Mouse (Mus musculus) ovary, postnatal 14 days (tissue): ENCODE measurements around the gene Cercam.
"Not testable (repeated sequence)": the region's sequence is repeated elsewhere in the genome, so short reads cannot be mapped to it uniquely, and the experiment has no call there.

ENCODE experiments used
- DNase-seq: peaks from one replicate; pipeline ENCODE4 v3.0.0; 2022; ENCODE audit warnings: low spot score

The Cercam gene

DNA sequence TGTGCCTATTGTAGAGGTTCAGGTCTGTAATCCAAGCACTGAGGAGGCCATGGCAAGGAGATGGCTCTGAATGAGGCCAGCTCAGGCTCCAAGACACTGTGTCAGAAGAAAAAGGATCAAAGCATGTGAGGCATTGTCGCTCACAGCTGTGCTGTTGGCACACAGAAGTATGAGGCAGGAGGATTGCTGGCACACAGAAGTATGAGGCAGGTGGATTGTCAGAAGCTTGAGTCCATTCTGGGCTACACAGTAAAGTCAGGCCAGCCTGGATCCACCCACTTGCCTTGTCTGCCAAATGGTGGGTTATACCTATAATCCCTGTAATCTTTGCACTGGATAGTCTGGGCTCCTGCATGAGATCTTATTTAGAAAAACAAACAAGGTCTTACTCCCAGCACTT, 29.1 kb downstream of the Cercam start:
- no peak for DNase-seq

DNA sequence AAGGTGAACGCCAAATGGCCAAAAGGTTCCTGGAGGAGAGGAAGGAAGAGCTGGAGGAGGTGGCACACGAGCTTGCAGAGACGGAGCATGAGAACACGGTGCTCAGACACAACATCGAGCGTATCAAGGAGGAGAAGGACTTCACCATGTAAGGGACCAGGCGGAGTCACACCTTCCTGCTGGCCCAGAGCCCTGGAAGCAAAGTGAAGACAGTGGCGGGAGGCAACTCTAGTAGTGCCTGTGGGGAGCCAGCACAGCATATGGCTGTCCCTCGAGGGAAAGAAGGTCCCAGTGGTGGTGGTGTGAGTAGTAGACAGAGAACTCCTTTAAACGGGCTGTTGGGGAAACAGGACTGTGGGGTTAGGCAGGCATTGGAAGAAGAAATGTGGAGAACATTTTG, 33.2 kb downstream of the Cercam start:
- no peak for DNase-seq

DNA sequence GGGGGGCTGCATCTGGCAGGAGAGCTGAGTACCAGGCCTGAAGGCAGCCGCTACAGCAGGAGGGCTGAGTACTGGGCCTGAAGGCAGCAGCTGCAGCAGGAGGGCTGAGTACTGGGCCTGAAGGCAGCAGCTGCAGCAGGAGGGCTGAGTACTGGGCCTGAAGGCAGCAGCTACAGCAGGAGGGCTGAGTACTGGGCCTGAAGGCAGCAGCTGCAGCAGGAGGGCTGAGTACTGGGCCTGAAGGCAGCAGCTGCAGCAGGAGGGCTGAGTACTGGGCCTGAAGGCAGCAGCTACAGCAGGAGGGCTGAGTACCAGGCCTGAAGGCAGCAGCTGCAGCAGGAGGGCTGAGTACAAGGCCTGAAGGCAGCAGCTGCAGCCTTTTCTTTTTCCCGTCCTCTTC, 39.2 kb downstream of the Cercam start:
- DNase-seq: not testable (repeated sequence)

DNA sequence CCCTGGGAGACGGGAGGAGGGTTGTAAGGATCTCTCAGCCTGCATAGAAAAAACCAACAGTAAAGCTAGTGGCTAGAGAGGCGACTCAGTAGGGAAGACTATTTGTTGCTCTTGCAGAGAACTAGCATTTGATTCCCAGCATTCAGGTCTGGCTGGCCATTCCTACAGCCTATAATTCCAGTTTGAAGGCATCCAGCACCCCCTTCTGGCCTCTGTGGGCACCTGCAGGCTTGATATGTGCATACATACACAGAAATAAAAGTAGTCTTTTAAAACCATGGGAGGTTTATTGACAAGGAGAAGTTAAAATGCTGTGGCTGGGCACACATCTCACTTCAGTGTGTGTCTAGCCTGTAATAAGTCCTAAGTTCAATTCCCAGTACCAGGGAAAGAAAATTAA, 41.1 kb downstream of the Cercam start:
- no peak for DNase-seq

DNA sequence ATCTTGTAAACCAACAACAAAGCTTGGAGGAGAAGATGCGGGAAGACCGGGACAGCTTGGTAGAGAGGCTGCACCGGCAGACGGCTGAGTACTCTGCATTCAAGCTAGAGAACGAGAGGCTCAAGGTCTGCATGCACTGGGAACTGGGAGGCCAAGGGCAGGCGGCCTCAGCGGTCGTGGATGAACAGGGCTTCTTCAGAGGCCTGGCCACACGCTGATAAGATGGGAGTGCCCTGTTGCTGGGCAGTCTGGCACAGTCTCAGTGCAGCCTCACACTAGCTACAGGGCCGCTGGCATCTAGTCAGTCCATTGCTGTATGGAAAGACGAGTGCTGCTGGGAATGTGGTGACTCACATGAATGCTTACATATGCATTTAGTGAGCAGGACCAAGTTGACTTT, 48.7 kb downstream of the Cercam start:
- no peak for DNase-seq

DNA sequence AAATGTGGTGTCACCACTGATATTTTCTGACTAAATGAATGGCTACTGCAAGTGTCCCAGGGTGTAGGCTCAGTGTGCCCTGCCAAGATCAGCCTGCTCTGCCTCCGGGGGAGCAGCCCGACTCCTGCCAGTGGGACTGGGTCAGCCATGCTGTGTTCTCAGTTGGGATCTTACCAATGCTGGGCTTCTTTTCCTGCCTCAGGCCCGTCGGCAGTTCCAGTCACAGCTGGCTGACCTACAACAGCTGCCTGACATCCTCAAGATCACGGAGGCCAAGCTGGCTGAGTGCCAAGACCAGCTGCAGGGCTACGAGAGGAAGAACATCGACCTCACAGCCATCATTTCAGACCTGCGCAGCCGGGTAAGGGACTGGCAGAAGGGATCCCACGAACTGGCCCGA, 53.0 kb downstream of the Cercam start:
- peak; percentile 48 for DNase-seq

DNA sequence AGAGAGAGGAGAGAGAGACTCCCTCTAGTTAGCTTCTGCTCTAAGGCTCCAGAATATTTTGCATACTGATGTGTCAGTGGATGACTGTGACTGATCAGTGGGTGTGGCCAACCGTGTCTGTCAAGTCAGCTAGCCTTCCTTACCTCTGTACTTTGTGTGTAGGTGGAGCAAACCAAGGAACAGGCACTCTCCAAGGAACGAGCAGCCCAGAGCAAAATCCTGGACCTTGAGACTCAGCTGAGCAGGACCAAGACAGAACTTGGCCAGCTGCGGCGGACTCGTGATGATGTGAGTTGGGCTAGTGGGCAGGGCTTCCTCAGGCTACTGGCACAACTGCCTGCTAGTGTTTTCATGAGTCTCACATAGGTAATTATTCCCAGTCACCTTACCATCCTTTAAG, 57.6 kb downstream of the Cercam start:
- no peak for DNase-seq

DNA sequence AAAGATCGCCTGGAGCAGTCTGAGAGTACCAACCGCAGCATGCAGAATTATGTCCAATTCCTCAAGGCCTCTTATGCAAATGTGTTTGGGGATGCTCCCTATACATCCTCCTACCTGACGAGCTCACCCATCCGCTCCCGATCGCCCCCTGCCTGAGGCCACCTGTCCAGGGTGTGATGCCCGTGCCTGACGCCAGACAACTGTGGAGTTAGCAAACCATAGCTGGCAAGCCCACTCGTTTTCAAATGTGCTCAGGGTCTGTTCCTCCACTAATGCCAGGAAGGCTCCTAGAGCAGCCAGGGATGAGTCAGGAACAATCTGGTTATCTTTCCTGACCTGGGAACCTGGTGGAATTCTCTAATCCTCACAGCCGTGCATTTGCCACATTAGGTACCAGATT, 61.5 kb downstream of the Cercam start:
- DNase-seq: no peak

DNA sequence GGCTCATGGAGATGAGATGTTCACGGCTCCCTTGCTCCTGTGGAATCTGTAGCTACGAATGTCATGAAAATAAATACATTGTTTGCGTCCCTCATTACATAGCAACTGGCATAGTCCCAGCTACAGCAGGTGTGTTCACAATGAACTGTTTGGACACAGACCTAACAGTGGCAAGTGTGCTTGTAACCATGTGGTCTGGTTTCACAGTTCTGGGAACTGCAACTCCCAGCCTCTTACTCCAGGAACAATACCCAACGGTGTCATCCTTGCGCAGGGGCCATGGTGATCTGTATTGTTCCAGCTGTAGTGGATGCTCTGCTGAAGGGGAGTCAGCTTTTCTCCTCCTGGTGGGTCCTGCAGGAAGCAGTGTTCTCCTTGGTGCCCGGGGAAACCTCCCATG, 62.2 kb downstream of the Cercam start:
- DNase-seq: no peak
